Mouse (Mus musculus) hindbrain, postnatal 0 days (tissue): ENCODE results near the gene Hoxb6. TPM values are rescaled to one million over a fixed set of nuclear protein-coding genes. Genes with fewer than 3 reads are reported as not detected.

Experiments used
- ATAC-seq: fragments of 200-750 bp; cut with Nextera tagmentation; 2 replicates; pipeline ENCODE4 v1.8.0; 2017; ENCODE audit warnings: mild to moderate bottlenecking, moderate TSS enrichment, moderate library complexity
- DNase-seq: peaks from one replicate; pipeline ENCODE4 v3.0.0-alpha.2; 2015; ENCODE audit warnings: low spot score
- H3K27ac ChIP-seq: fragments of 300-500 bp; sonication (generic); 2 replicates; pipeline ENCODE4 v1.5.1; 2014; ENCODE audit warnings: mild to moderate bottlenecking
- H3K27me3 ChIP-seq: fragments of 300-500 bp; sonication (generic); 2 replicates; pipeline ENCODE4 v1.6.1; 2014; ENCODE audit warnings: low read length, mixed read lengths; ENCODE audit not compliant: insufficient read depth
- H3K36me3 ChIP-seq: fragments of 300-500 bp; sonication (generic); 2 replicates; pipeline ENCODE4 v1.6.1; 2014; ENCODE audit warnings: low read length, mixed read lengths; ENCODE audit not compliant: insufficient read depth
- H3K4me1 ChIP-seq: fragments of 300-500 bp; sonication (generic); 2 replicates; pipeline ENCODE4 v1.6.1; 2014; ENCODE audit warnings: antibody characterized with exemption, low read length, mixed read lengths; ENCODE audit not compliant: insufficient read depth
- H3K4me2 ChIP-seq: fragments of 300-500 bp; sonication (generic); 2 replicates; pipeline ENCODE4 v1.6.1; 2014; ENCODE audit warnings: low read depth, mild to moderate bottlenecking, low read length, moderate library complexity, mixed read lengths
- H3K4me3 ChIP-seq: fragments of 300-500 bp; sonication (generic); 2 replicates; pipeline ENCODE4 v1.5.1; 2014; ENCODE audit warnings: low read length
- H3K9ac ChIP-seq: fragments of 300-500 bp; sonication (generic); replicated peaks from 2 replicates; pipeline ENCODE4 v1.6.1; 2014; ENCODE audit warnings: mild to moderate bottlenecking, low read length, moderate library complexity, mixed read lengths
- H3K9me3 ChIP-seq: fragments of 300-500 bp; sonication (generic); 2 replicates; pipeline ENCODE4 v1.6.1; 2016; ENCODE audit warnings: low read length, mixed read lengths
- CTCF ChIP-seq: IDR thresholded peaks from 2 replicates; pipeline ENCODE4 v1.5.1; 2016; ENCODE audit warnings: antibody characterized with exemption, control low read depth, low read depth
- WGBS: fragments of 180-500 bp; shearing (Covaris S2); extraction: QIAGEN DNeasy Blood & Tissue Kit; methylation state at CpG from one replicate; pipeline ENCODE4 v1.1.7; 2014; 5-methylcytosine and 5-hydroxymethylcytosine counted together
- polyA plus RNA-seq: library from polyadenylated mRNA; unstranded; fragments of >200 nt; fragmentation: Nextera tagmentation; extraction: Ambion mirVana; gene quantifications from 2 replicates; pipeline ENCODE4 v1.2.1, GENCODE M21; 2015
- total RNA-seq: library from RNA; depleted of rRNA; stranded (reverse); fragments of >200 nt; gene quantifications from 2 replicates; pipeline ENCODE4 v1.2.3, GENCODE M21; 2014

Gene Hoxb6
- total and polyA plus RNA-seq, 2 experiments from 2014 or later, result 23.2 to 29.0 TPM

DNA sequence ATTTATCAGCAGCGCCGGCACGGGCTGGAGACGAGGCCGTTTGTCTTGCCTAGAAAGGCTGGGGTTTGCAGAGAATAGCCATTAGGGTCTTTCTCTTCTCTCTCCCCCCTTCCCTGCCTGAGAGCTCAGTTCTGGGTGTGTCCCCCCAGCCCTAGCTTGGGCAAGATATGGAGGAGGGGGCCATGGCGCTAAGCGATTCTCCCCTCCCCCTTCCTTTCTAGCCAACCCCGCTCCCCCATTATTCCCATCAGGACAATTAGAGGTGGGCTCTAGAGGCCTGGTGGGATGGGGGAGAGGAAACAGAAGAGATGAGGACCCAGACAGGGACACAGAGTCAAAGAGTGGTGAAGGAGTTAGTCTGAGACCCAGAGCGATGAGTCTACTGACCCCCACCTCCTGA, 4.9 kb upstream of the Hoxb6 start:
- Histone ChIP-seq H3K4me1 (no peaks in the 10 kb centered on the region), H3K4me2 (peak overlapping the region; percentile 38), H3K4me3 (peak overlapping the region; percentile 24; the same call in 1 of the 2 replicates), H3K36me3 (no peaks in the 10 kb centered on the region), H3K27me3 (peaks cover 88% of the 10 kb centered on the region), H3K9ac (no peak overlapping the region), H3K27ac (no peak overlapping the region), H3K9me3 (no peaks in the 10 kb centered on the region)
- DNase-seq (no peak), ATAC-seq (no peak)
- TF ChIP-seq CTCF, result no peak
- WGBS, result under 1% methylated on average over 9 of the region's 9 CpGs

DNA sequence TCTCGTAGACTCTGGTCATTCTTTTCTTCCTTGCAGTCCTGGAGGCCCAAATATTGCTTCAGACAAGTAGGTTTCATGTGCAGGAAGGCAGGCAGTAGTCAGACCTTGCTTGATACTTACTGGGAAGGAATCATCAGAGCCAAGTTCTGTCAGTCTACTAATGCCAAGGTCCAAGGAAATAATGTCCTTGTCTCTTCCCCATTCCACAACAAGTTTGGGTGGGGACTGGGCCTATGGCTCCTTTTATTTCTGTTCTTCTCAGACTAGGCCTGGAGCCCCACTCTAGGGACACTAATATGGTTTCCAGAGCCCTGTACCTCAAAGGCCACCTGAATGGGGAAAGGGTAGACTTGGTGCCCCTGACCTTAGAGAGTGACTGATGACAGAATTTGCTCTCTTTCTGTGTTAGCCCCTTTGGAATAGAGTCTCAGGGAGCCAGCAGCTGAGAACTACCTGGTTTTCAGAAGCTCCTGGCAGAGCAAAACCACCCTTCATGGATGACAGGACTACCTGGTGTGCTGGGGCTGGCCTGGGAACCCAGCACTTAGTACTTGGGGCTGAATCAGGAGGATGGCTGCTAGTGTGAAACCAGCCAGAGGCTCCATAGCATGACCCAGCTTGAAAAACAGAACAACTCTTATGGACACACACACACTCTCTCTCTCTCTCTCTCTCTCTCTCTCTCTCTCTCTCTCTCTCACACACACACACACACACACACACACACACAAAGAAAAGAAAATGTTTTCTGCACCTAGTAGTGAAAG, 3.6 kb upstream of the Hoxb6 start:
- Histone ChIP-seq H3K9me3 (no peaks in the 10 kb centered on the region), H3K4me2 (no peak overlapping the region), H3K27me3 (peaks cover 86% of the 10 kb centered on the region), H3K36me3 (no peaks in the 10 kb centered on the region), H3K4me1 (no peaks in the 10 kb centered on the region), H3K9ac (no peak overlapping the region), H3K27ac (no peak overlapping the region), H3K4me3 (no peak overlapping the region)
- DNase-seq (no peak), ATAC-seq (no peak)
- WGBS, result 13% methylated on average over 1 of the region's 1 CpGs
- no peak for TF ChIP-seq CTCF

DNA sequence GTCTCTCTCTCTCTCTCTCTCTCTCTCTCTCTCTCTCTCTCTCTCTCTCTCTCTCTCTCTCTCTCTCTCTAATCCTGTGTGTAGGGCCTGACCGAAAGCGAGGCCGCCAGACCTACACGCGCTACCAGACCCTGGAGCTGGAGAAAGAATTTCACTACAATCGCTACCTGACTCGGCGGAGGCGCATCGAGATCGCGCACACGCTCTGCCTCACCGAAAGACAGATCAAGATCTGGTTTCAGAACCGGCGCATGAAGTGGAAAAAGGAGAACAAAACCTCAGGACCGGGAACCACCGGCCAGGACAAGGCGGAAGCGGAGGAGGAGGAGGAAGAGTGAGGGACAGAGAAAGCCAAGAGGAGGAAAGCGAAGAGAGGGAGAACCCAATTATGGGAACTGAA, 3.0 kb upstream of the Hoxb6 start:
- no peak overlapping the region for H3K4me3 ChIP-seq
- no peak overlapping the region for H3K4me2 ChIP-seq
- H3K27me3 ChIP-seq, result peaks cover 84% of the 10 kb centered on the region
- no peak overlapping the region for H3K27ac ChIP-seq
- no peak for DNase-seq
- 9% methylated on average over 21 of the region's 21 CpGs for WGBS
- no peak overlapping the region for H3K9ac ChIP-seq
- ATAC-seq, result no peak
- H3K36me3 ChIP-seq, result no peaks in the 10 kb centered on the region
- H3K4me1 ChIP-seq, result no peaks in the 10 kb centered on the region
- TF ChIP-seq CTCF, result no peak
- H3K9me3 ChIP-seq, result no peaks in the 10 kb centered on the region

DNA sequence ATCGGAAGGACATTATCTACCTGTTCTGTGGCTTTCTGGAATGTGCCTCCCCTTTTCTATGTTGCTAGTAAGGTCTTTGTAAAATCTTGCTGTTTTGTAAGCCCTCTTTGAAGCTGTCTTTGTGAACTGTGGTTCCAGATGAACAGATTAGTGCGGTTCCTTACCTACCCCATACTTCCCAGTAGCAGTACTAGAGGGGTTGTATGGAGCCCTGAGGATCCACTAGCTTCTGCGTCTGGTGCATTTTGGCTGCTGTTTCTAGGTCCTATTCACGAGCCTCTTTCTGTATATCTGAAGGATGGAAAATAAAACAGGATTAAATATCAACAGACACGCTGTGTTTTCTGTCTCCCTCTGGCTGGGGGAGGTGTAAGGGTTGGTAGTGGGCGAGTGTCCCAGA, 2.4 kb upstream of the Hoxb6 start:
- TF ChIP-seq CTCF, result no peak
- no peak for DNase-seq
- no peak overlapping the region for H3K4me2 ChIP-seq
- no peaks in the 10 kb centered on the region for H3K9me3 ChIP-seq
- no peaks in the 10 kb centered on the region for H3K36me3 ChIP-seq
- H3K27me3 ChIP-seq, result peaks cover 85% of the 10 kb centered on the region
- H3K4me1 ChIP-seq, result no peaks in the 10 kb centered on the region
- no peak for ATAC-seq
- no peak overlapping the region for H3K9ac ChIP-seq
- H3K27ac ChIP-seq, result no peak overlapping the region
- no peak overlapping the region for H3K4me3 ChIP-seq
- WGBS, result 8% methylated on average over 6 of the region's 6 CpGs

DNA sequence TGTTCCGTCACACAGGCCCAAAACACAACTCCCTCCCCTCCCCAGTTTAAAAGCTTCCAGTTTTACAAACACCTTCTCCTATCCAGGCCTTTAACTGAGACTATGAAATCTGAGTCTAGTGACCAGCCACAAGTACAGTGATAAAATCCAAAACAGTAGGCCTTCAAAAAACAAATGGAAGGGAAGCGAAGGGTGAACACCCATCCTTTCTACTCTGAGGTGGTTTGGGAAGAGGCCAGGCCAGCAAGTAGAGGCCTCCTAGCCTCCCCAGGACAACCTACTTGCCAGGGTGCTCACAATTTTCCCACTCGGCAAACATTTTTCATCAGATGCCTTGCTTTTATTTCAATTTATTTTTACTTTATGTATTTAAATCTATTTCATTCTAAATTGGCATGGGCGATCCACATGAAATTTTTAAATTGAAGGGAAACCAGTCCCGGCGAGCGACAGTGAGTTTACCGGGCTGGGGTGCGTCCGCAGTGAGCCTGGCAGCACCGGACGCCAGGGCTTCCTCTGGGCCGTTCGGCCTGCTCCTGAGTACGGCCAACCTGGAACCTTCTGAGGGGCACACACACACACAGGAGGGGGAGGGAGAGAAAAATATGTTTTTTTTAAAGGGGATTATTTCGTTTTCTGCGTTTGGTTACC, 1.4 kb upstream of the Hoxb6 start:
- Histone ChIP-seq H3K4me2 (no peak overlapping the region), H3K9ac (no peak overlapping the region)

DNA sequence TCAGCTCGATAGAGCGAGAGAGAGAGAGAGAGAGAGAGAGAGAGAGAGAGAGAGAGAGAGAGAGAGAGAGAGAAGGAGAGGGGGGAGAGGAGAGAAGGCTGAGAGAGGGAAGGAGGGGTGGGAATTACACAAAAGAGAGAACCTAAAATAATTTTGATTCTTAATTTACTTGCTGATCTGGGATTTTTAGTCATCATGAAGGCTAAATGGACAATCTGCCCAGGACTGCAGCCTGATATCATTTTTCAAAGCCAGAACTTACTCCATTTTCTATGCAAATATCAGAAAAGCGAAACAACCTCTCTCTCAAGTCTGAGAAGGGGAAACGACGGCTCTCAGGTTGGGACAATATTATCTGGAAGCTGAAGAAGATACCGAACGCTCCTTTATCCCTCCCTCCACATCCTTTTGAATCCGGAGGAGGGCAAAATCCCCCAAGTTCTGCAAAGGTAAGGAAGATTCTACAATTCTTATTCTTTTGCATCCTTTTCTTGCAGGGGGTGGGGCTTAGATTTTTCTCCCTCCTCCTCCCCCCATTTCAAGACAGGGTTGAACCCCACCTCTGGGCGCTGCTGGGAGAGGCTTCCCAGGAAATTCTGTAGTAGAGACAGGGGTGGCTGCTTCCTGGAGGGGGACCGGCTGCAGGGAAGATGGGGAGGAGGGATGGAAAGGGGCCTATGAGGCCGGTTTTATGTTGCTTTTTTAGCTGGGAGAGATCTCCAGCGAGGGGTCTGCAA, 457 bp downstream of the Hoxb6 start:
- Histone ChIP-seq H3K4me2 (no peak overlapping the region), H3K27ac (peak overlapping the region; percentile 36; the same call in 1 of the 2 replicates), H3K36me3 (no peaks in the 10 kb centered on the region), H3K4me3 (peak overlapping the region; percentile 23), H3K9ac (0 out of 2 replicates have a peak overlapping the region, but pooled peaks have one; percentile 34), H3K4me1 (no peaks in the 10 kb centered on the region), H3K9me3 (no peaks in the 10 kb centered on the region), H3K27me3 (peaks cover 88% of the 10 kb centered on the region)
- 5% methylated on average over 12 of the region's 12 CpGs for WGBS
- DNase-seq, result no peak
- no peak for TF ChIP-seq CTCF
- no peak for ATAC-seq

More for the DNA sequence above, 1.4 kb upstream of the Hoxb6 start:
- no peak for DNase-seq
- WGBS, result 10% methylated on average over 17 of the region's 17 CpGs
- Histone ChIP-seq H3K4me1 (no peaks in the 10 kb centered on the region), H3K4me3 (no peak overlapping the region), H3K9me3 (no peaks in the 10 kb centered on the region), H3K36me3 (no peaks in the 10 kb centered on the region), H3K27me3 (peaks cover 88% of the 10 kb centered on the region), H3K27ac (no peak overlapping the region)
- no peak for ATAC-seq
- TF ChIP-seq CTCF, result no peak
